Mouse (Mus musculus) testis, adult 2 months (tissue): ENCODE results near the gene Ccnl1.

Experiments used
- CTCF ChIP-seq: fragments of 200-500 bp; IDR thresholded peaks from 2 replicates; pipeline ENCODE4 v1.5.1; 2012; ENCODE audit warnings: low read depth, mild to moderate bottlenecking, inconsistent platforms, low read length, moderate library complexity; ENCODE audit not compliant: control insufficient read depth, insufficient read depth, insufficient replicate concordance
- POLR2A ChIP-seq: fragments of 200-500 bp; IDR thresholded peaks from 2 replicates; pipeline ENCODE4 v1.6.1; 2012; ENCODE audit warnings: low read depth, mild to moderate bottlenecking, inconsistent platforms, low read length, moderate library complexity; ENCODE audit not compliant: control insufficient read depth

DNA sequence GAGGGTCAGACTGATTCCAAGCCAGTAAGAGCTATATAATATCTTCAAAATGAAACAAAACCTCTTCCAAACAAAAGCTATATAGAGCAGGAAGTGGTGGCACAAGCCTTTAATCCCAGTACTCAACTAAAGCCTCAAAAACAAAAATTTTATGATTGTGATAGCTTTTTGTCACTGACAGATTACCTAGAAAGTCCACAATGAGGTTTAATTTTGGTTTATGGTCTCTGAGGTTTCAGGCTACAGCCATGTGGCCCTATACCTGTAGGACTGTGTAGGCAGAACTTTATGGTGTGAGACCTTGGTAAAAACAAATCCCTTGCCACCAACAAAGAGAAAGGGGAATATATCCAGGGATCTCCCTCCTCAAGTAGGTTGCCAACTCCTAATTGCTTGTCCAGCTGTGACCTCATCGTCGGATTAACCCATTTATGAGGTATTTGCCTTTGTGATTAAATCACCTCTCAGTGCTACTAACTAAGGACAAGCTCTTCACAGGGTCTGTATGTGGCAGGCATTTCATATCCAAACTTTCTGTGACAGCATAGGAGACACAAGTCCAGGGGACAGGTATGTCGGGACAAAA lies 1.5 kb upstream of the Ccnl1 start:
- TF ChIP-seq POLR2A (no peak), CTCF (no peak)
